Mouse (Mus musculus) heart, embryonic 16.5 days (tissue): ENCODE data around the gene Ccn1. TPM values are rescaled to one million over a fixed set of nuclear protein-coding genes. Genes with fewer than 3 reads are reported as not detected.

ENCODE experiments used
- ATAC-seq: fragments of 200-750 bp; cut with Nextera tagmentation; replicated peaks from 2 replicates; pipeline ENCODE4 v1.8.0; 2017; ENCODE audit warnings: moderate number of reproducible peaks; ENCODE audit not compliant: insufficient read depth, low FRiP score; ENCODE audit errors: extremely low read depth
- H3K27ac ChIP-seq: fragments of 300-500 bp; sonication (generic); 2 replicates; pipeline ENCODE4 v1.5.1; 2014; ENCODE audit warnings: mild to moderate bottlenecking, low read length, control low read depth, moderate library complexity
- H3K27me3 ChIP-seq: fragments of 300-500 bp; sonication (generic); 2 replicates; pipeline ENCODE4 v1.6.1; 2014; ENCODE audit warnings: low read length, mixed read lengths; ENCODE audit not compliant: control insufficient read depth, insufficient read depth
- H3K36me3 ChIP-seq: fragments of 300-500 bp; sonication (generic); 2 replicates; pipeline ENCODE4 v1.6.1; 2014; ENCODE audit not compliant: control insufficient read depth, insufficient read depth
- H3K4me1 ChIP-seq: fragments of 300-500 bp; sonication (generic); 2 replicates; pipeline ENCODE4 v1.6.1; 2014; ENCODE audit warnings: low read length, mixed read lengths; ENCODE audit not compliant: control insufficient read depth, insufficient read depth
- H3K4me2 ChIP-seq: fragments of 300-500 bp; sonication (generic); 2 replicates; pipeline ENCODE4 v1.6.1; 2014; ENCODE audit warnings: low read depth, mild to moderate bottlenecking, control low read depth, low read length
- H3K4me3 ChIP-seq: fragments of 300-500 bp; sonication (generic); 2 replicates; pipeline ENCODE4 v1.5.1; 2014; ENCODE audit warnings: mild to moderate bottlenecking, control low read depth, low read length
- H3K9ac ChIP-seq: fragments of 300-500 bp; sonication (generic); 2 replicates; pipeline ENCODE4 v1.6.1; 2014; ENCODE audit warnings: low read length, control low read depth
- H3K9me3 ChIP-seq: fragments of 300-500 bp; sonication (generic); replicated peaks from 2 replicates; pipeline ENCODE4 v1.6.1; 2016; ENCODE audit warnings: low read length; ENCODE audit not compliant: control insufficient read depth
- WGBS: fragments of 180-500 bp; shearing (Covaris S2); extraction: QIAGEN DNeasy Blood & Tissue Kit; methylation state at CpG from one replicate; pipeline ENCODE4 v1.1.7; 2014; 5-methylcytosine and 5-hydroxymethylcytosine counted together
- polyA plus RNA-seq: library from polyadenylated mRNA; unstranded; fragments of >200 nt; fragmentation: Nextera tagmentation; extraction: Ambion mirVana; gene quantifications from 2 replicates; pipeline ENCODE4 v1.2.1, GENCODE M21; 2015

The Ccn1 gene
- polyA plus RNA-seq, 1 experiment from 2014 or later, result 55.4 TPM

DNA sequence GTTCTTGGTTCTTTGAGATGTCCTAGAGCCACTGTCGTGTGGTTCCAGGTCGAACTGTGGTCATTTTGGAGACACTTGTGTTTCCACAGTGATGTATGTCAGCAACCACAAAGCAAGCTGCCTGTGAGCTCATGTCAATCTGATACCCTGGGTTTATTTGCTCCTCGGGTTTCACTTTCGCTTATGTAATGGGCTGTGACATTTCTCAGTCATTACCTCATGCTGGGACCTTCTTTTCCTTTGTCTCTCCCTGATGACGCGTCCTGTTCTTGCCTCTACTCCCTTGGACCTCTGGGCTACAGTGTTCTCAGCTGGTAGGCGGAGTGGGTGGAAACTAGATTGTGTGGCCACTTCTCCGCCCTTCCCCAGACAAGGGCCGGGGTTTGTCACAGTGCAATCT lies 31.5 kb downstream of the Ccn1 start:
- H3K4me2 ChIP-seq, result 0 out of 2 replicates have a peak overlapping the region, but pooled peaks have one; percentile 2
- ATAC-seq, result no peak
- H3K9me3 ChIP-seq, result no peaks in the 10 kb centered on the region
- H3K36me3 ChIP-seq, result no peaks in the 10 kb centered on the region
- H3K4me1 ChIP-seq, result peaks cover 2% of the 10 kb centered on the region; the same call in 1 of the 2 replicates
- WGBS, result 43% methylated on average over 9 of the region's 9 CpGs
- no peak overlapping the region for H3K27ac ChIP-seq
- no peak overlapping the region for H3K9ac ChIP-seq
- no peak overlapping the region for H3K4me3 ChIP-seq
- no peaks in the 10 kb centered on the region for H3K27me3 ChIP-seq

- no peak for ATAC-seq
Measured at GRCm38 (mm10) chr3:145614362-145615115, 35.2 kb downstream of the Ccn1 start.

DNA sequence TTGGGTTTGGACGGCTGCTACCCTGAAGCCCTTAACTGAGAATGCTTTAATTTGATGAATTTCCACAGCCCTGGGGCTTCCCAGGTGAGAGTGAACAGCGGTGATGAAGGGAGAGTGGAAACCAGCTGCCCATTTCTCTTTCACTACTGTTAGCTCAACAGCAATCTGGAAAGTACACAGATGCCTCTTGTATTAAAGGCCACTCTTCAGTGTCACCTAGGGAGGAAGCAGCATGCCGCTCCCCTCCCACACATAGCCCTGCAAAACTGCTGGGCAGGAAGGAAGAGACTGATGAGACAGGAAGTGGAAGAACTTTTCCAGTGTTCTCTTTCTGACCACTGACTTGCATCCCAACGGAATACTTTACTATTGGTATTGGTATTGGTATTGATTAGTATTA lies 36.5 kb downstream of the Ccn1 start:
- no peak for ATAC-seq
- peaks cover 2% of the 10 kb centered on the region; the same call in 1 of the 2 replicates for H3K4me1 ChIP-seq
- no peak overlapping the region for H3K27ac ChIP-seq
- no peak overlapping the region for H3K9ac ChIP-seq
- H3K9me3 ChIP-seq, result no peaks in the 10 kb centered on the region
- no peaks in the 10 kb centered on the region for H3K36me3 ChIP-seq
- no peak overlapping the region for H3K4me3 ChIP-seq
- H3K27me3 ChIP-seq, result no peaks in the 10 kb centered on the region
- 75% methylated on average over 4 of the region's 4 CpGs for WGBS
- H3K4me2 ChIP-seq, result no peak overlapping the region

More at GRCm38 (mm10) chr3:145614362-145615115, 35.2 kb downstream of the Ccn1 start:
- 30% methylated on average over 17 of the region's 17 CpGs for WGBS
- Histone ChIP-seq H3K36me3 (no peaks in the 10 kb centered on the region), H3K4me3 (no peak overlapping the region), H3K27ac (peak overlapping the region; percentile 12; the same call in 1 of the 2 replicates), H3K9ac (no peak overlapping the region), H3K4me2 (no peak overlapping the region; the same call in 1 of the 2 replicates), H3K9me3 (no peaks in the 10 kb centered on the region), H3K4me1 (peaks cover 2% of the 10 kb centered on the region; the same call in 1 of the 2 replicates), H3K27me3 (no peaks in the 10 kb centered on the region)

- Histone ChIP-seq H3K4me2 (no peak overlapping the region), H3K27me3 (no peaks in the 10 kb centered on the region), H3K9ac (no peak overlapping the region), H3K36me3 (no peaks in the 10 kb centered on the region), H3K9me3 (no peaks in the 10 kb centered on the region), H3K4me1 (peaks cover 2% of the 10 kb centered on the region; the same call in 1 of the 2 replicates), H3K27ac (no peak overlapping the region), H3K4me3 (no peak overlapping the region)
- no peak for ATAC-seq
- 22% methylated on average over 4 of the region's 4 CpGs for WGBS
Measured at GRCm38 (mm10) chr3:145612662-145613061, 37.1 kb downstream of the Ccn1 start.

GRCm38 (mm10) chr3:145608320-145608719 lies 41.5 kb downstream of the Ccn1 start:
- 86% methylated on average over 5 of the region's 5 CpGs for WGBS
- no peak overlapping the region for H3K4me2 ChIP-seq
- H3K9me3 ChIP-seq, result no peaks in the 10 kb centered on the region
- H3K4me1 ChIP-seq, result no peaks in the 10 kb centered on the region
- H3K27ac ChIP-seq, result no peak overlapping the region
- ATAC-seq, result no peak
- H3K4me3 ChIP-seq, result no peak overlapping the region
- H3K36me3 ChIP-seq, result peaks cover 18% of the 10 kb centered on the region
- no peak overlapping the region for H3K9ac ChIP-seq
- no peaks in the 10 kb centered on the region for H3K27me3 ChIP-seq

- Histone ChIP-seq H3K27me3 (no peaks in the 10 kb centered on the region), H3K9ac (no peak overlapping the region), H3K4me3 (no peak overlapping the region), H3K36me3 (peaks cover 20% of the 10 kb centered on the region), H3K4me1 (no peaks in the 10 kb centered on the region), H3K9me3 (no peaks in the 10 kb centered on the region), H3K27ac (no peak overlapping the region), H3K4me2 (no peak overlapping the region)
- WGBS, result 78% methylated on average over 5 of the region's 5 CpGs
- ATAC-seq, result no peak
Measured at GRCm38 (mm10) chr3:145605437-145606123, 44.2 kb downstream of the Ccn1 start.

- no peak overlapping the region for H3K27ac ChIP-seq
- no peaks in the 10 kb centered on the region for H3K27me3 ChIP-seq
- H3K4me2 ChIP-seq, result no peak overlapping the region; the same call in 1 of the 2 replicates
- no peaks in the 10 kb centered on the region for H3K4me1 ChIP-seq
- peaks cover 43% of the 10 kb centered on the region for H3K36me3 ChIP-seq
- ATAC-seq, result peak; percentile 45; the same call in 1 of the 2 replicates
- 56% methylated on average over 11 of the region's 11 CpGs for WGBS
- no peak overlapping the region for H3K4me3 ChIP-seq
- H3K9me3 ChIP-seq, result 0 out of 2 replicates have a peak, but pooled peaks cover 2% of the 10 kb centered on the region
- no peak overlapping the region for H3K9ac ChIP-seq
Measured at GRCm38 (mm10) chr3:145602410-145603206, 47.2 kb downstream of the Ccn1 start.

GRCm38 (mm10) chr3:145601345-145601744 lies 48.4 kb downstream of the Ccn1 start:
- ATAC-seq, result no peak
- WGBS, result 69% methylated on average over 6 of the region's 6 CpGs
- no peaks in the 10 kb centered on the region for H3K27me3 ChIP-seq
- no peaks in the 10 kb centered on the region for H3K4me1 ChIP-seq
- H3K4me3 ChIP-seq, result no peak overlapping the region
- H3K9me3 ChIP-seq, result 0 out of 2 replicates have a peak, but pooled peaks cover 2% of the 10 kb centered on the region
- no peak overlapping the region for H3K9ac ChIP-seq
- H3K36me3 ChIP-seq, result peaks cover 44% of the 10 kb centered on the region
- H3K4me2 ChIP-seq, result no peak overlapping the region
- H3K27ac ChIP-seq, result no peak overlapping the region
